Mouse (Mus musculus): ENCODE measurements around the gene Acrbp. TPM values are rescaled to one million over a fixed set of nuclear protein-coding genes. Genes with fewer than 3 reads are reported as not detected.

Acrbp gene
- polyA plus RNA-seq, 1 experiment from 2014 or later: 8.0 TPM

DNA sequence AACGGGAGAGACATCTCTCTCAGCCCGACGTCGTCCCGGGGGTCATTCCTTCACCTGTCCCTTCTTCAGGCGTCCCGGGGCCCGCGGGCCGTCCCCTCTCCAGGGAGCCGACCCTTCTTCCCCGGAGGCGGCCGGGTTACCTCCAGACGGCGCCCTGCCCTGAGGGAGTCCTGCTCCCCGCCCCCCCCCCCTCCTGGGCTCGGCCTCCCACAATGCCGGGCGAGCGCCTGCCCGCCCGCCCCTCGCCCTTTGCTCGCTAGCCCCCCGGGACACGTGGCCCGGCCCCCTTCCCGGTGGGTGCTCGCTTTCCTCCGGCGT, 46.7 kb downstream of the Acrbp start:
- DNase-seq (ENCODE audit: low spot score): no peak
- Histone ChIP-seq H3K27ac (peak overlapping the region; percentile 98), H3K27me3 (ENCODE audit: insufficient read depth, poor library complexity, severe bottlenecking) (no peaks in the 10 kb centered on the region), H3K4me1 (peaks cover 54% of the 10 kb centered on the region), H3K4me3 (peak overlapping the region; percentile 98), H3K36me3 (peaks cover 33% of the 10 kb centered on the region), H3K9me3 (no peaks in the 10 kb centered on the region)
- WGBS: under 1% methylated on average over 18 of the region's 32 CpGs

DNA sequence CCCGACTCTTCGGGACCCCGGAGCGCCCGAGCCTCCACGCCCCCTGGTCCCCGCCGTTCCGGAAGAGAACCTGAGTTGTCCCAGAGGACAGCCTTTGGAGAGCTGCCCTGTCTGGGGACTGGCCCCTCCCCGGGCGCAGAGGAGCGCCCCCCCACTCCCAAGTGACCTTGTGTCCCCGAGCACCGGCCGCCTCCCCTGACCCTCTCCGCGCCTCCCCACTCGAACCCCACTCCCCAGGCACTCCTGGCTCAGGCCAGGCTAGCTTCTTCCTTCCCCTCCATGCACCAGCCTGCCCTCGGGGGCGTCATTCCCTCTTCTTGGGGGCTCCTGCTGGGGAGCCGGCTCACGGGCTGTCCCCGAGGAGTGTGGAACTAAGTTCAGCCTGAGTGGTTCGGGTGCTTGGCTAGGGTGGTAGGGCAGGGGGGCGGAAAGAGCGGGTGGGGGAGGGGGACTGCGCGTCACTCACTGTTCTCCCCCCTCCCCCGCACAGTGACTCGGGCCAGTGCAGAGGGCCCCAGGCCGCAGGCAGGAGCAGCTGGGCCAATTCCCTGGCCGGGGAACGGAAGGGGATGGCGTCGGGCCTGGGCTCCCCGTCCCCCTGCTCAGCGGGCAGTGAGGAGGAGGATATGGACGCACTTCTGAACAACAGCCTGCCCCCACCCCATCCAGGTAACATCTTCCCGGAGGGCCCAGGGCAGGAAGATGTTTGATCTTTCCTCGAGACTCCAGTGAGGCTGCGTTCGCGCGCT, 47.3 kb downstream of the Acrbp start:
- Histone ChIP-seq H3K4me1 (peaks cover 59% of the 10 kb centered on the region), H3K36me3 (peaks cover 38% of the 10 kb centered on the region), H3K9me3 (no peaks in the 10 kb centered on the region), H3K27me3 (ENCODE audit: insufficient read depth, poor library complexity, severe bottlenecking) (no peaks in the 10 kb centered on the region), H3K4me3 (peak overlapping the region; percentile 98), H3K27ac (peak overlapping the region; percentile 98)
- under 1% methylated on average over 42 of the region's 44 CpGs for WGBS
- DNase-seq (ENCODE audit: low spot score): no peak

DNA sequence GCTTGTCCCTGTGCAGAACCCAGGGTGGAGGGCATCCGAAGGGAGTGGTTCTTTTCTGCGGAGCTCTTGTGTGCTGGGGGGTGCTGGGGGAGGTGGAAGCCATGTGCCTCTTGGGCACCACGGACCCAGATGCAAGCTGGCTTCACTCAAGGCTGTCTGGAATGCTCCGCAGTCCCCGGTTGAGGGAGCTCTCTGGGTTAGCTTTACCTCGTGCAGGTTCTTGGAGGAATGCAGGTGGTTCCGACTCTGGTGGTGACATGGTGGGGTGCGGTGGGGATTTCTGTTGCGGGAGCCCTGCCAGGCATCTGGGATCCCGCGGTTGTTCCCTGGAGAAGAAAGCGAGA, 47.8 kb downstream of the Acrbp start:
- 3% methylated on average over 12 of the region's 12 CpGs for WGBS
- no peak for DNase-seq (ENCODE audit: low spot score)
- H3K4me3 ChIP-seq: peak overlapping the region; percentile 98
- peaks cover 44% of the 10 kb centered on the region for H3K36me3 ChIP-seq
- peaks cover 60% of the 10 kb centered on the region for H3K4me1 ChIP-seq
- H3K27ac ChIP-seq: peak overlapping the region; percentile 98
- H3K27me3 ChIP-seq (ENCODE audit: insufficient read depth, poor library complexity, severe bottlenecking): no peaks in the 10 kb centered on the region
- no peaks in the 10 kb centered on the region for H3K9me3 ChIP-seq

DNA sequence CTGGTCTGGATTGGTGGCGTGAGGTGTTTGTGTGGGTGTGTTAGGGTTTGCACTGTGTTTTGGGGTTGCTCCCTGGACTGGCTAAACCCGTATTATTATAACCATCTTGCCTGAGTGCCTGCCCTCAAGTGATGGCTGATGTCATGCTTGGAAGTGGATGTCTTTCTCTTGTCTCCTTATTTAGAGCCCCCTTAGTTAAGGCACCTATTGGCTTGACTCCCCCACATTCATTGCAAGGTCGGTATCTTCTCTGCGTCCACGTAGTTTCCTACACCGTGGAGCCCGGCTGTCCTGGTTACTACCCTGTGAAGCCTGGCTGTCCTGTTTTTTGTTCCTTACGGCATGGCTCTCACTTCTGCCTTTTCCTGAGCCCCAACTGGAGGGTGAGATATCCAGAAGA, 48.5 kb downstream of the Acrbp start:
- peaks cover 50% of the 10 kb centered on the region for H3K36me3 ChIP-seq
- no peak for DNase-seq (ENCODE audit: low spot score)

DNA sequence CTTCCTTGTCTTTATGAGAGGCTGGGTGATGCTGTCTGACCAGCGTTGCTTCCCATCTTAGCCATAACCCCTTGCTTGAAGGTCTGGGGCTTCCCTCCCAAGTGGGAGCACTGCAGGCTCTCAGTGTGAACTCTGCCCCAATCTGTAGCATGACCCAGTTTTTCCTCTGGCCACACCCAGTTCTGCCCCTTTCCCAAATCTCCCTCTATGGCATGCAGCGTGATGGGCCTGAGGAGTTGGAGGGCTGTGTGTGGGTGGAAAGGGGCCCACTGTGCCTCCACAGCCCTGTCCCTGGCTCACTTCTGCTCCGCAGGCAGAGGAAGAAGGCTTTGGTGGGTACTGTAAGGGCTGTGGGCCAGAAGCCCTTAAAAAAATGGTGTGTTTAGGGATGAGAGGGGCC, 49.0 kb downstream of the Acrbp start:
- H3K4me1 ChIP-seq: peaks cover 60% of the 10 kb centered on the region
- H3K27ac ChIP-seq: peak overlapping the region; percentile 98
- DNase-seq (ENCODE audit: low spot score): no peak
- no peaks in the 10 kb centered on the region for H3K27me3 ChIP-seq (ENCODE audit: insufficient read depth, poor library complexity, severe bottlenecking)
- peak overlapping the region; percentile 98 for H3K4me3 ChIP-seq
- H3K36me3 ChIP-seq: peaks cover 54% of the 10 kb centered on the region
- 72% methylated on average over 3 of the region's 3 CpGs for WGBS
- H3K9me3 ChIP-seq: no peaks in the 10 kb centered on the region

More for the DNA sequence above, 48.5 kb downstream of the Acrbp start:
- Histone ChIP-seq H3K27ac (peak overlapping the region; percentile 98; the same call in 1 of the 2 replicates), H3K9me3 (no peaks in the 10 kb centered on the region), H3K4me3 (peak overlapping the region; percentile 98), H3K4me1 (peaks cover 60% of the 10 kb centered on the region), H3K27me3 (ENCODE audit: insufficient read depth, poor library complexity, severe bottlenecking) (no peaks in the 10 kb centered on the region)
- WGBS: 51% methylated on average over 8 of the region's 8 CpGs

DNA sequence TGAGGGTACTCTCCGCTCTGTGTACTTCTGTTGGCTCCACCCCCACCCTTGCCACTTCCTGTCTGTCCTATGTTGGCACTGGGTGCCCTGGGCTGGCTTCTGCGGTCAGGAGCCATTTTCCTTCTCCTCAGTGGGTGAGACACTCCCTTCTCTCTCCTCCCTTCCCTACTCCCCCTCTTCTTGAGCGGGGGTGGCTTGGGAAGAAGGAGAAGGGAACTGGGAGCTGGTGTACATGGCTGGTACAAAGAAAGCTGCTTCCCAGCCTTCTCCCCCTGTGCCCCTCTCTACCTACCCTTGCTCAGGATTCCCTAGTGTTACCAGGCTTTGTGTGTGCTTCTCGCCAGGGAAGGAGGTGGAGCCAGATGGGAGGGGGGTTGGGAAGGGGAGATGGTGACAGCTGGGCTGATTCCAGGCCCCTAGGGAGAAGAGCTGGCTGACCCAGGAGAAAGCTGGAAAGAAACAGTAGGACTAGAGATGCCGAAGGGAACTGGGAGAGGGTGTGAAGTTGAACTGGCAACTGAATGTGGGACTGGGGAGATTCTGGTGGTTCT, 50.0 kb downstream of the Acrbp start:
- DNase-seq (ENCODE audit: low spot score): peak; percentile 75
- no peaks in the 10 kb centered on the region for H3K27me3 ChIP-seq (ENCODE audit: insufficient read depth, poor library complexity, severe bottlenecking)
- peak overlapping the region; percentile 82 for H3K27ac ChIP-seq
- peaks cover 64% of the 10 kb centered on the region for H3K36me3 ChIP-seq
- WGBS: 35% methylated on average over 5 of the region's 5 CpGs
- peak overlapping the region; percentile 98 for H3K4me3 ChIP-seq
- H3K4me1 ChIP-seq: peaks cover 60% of the 10 kb centered on the region
- no peaks in the 10 kb centered on the region for H3K9me3 ChIP-seq

DNA sequence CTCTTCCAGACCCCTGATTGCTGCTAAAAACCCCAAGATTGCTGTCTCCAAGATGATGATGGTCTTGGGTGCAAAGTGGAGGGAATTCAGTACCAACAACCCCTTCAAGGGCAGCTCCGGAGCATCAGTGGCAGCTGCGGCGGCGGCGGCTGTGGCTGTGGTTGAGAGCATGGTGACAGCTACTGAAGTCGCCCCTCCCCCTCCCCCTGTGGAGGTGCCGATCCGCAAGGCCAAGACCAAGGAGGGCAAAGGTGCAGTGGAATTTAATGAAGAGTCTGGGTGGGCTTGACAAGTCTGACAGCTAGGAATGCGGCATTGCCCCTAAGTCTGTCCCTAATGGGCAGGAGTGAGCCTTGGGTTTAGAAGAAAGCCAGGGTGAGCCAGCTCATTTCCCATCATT, 52.0 kb downstream of the Acrbp start:
- Histone ChIP-seq H3K9me3 (no peaks in the 10 kb centered on the region), H3K36me3 (peaks cover 83% of the 10 kb centered on the region), H3K27ac (no peak overlapping the region), H3K27me3 (ENCODE audit: insufficient read depth, poor library complexity, severe bottlenecking) (no peaks in the 10 kb centered on the region), H3K4me1 (peaks cover 46% of the 10 kb centered on the region), H3K4me3 (no peak overlapping the region)
- WGBS: 66% methylated on average over 9 of the region's 9 CpGs
- DNase-seq (ENCODE audit: low spot score): no peak

DNA sequence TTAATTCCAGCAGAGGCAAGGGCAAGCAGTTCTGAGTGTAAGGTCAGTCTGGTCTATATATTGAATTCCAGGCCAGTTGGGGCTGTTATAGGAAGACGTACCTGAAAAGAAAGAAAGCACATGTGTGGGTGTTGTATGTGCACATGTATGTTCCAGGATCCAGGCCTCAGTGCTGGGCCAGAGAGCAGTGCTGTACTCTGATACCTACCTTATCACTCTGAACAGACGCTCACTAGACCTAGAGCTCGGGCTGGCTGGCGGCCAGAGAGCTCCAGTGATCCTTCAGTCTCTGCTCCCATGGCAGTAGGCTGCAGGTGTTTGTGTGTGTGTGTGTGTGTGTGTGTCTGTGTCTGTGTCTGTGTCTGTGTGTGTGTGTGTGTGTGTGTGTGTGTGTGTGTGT, 54.7 kb downstream of the Acrbp start:
- 75% methylated on average over 4 of the region's 4 CpGs for WGBS
- Histone ChIP-seq H3K27ac (no peak overlapping the region), H3K36me3 (peaks cover 98% of the 10 kb centered on the region)

DNA sequence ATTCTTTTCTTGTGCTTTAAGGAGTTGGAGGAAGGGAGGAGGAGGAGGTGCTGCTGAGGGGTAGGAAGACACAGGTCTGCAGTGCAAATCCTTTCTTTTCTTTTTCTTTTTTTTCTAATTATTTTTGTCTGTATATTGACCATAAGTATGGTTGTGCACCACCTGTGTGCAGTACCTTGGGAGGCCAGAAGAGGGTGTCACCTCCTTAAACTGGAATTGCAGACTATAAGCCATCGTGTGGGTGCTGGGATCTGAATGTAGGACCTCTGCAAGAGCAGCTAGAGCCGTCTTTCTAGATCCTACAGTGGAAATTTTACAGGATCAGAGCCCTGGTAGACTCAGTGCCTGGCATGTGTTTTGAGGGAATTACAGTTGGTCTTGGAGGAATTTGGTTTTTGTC, 58.2 kb downstream of the Acrbp start:
- Histone ChIP-seq H3K27ac (no peak overlapping the region), H3K4me3 (no peak overlapping the region), H3K9me3 (no peaks in the 10 kb centered on the region), H3K36me3 (peaks cover 98% of the 10 kb centered on the region), H3K4me1 (no peaks in the 10 kb centered on the region), H3K27me3 (ENCODE audit: insufficient read depth, poor library complexity, severe bottlenecking) (no peaks in the 10 kb centered on the region)
- 98% methylated on average over 2 of the region's 2 CpGs for WGBS
- no peak for DNase-seq (ENCODE audit: low spot score)

More for the DNA sequence above, 54.7 kb downstream of the Acrbp start:
- peak; percentile 89 for DNase-seq (ENCODE audit: low spot score)
- Histone ChIP-seq H3K4me3 (no peak overlapping the region), H3K4me1 (peaks cover 26% of the 10 kb centered on the region), H3K9me3 (no peaks in the 10 kb centered on the region), H3K27me3 (ENCODE audit: insufficient read depth, poor library complexity, severe bottlenecking) (no peaks in the 10 kb centered on the region)

DNA sequence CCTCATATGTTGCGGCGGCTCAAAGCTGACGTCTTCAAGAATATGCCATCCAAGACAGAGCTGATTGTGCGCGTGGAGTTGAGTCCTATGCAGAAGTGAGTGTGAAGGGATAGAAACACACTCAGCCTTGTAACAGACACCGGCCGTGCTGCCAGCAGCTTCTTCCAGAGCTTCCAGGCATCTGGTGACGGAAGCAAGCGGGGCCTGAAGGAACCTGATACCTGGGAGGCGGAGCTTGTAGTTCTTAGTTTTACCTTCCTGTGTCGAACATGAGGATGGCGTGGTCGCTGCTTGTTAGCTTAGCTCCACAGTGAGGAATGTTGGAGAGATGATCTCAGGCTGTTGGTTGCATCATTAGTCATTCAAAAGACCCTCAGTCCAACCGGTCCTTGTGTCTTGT, 59.9 kb downstream of the Acrbp start:
- H3K27me3 ChIP-seq (ENCODE audit: insufficient read depth, poor library complexity, severe bottlenecking): no peaks in the 10 kb centered on the region
- DNase-seq (ENCODE audit: low spot score): no peak
- 85% methylated on average over 14 of the region's 14 CpGs for WGBS
- H3K9me3 ChIP-seq: no peaks in the 10 kb centered on the region
- H3K27ac ChIP-seq: no peak overlapping the region
- no peaks in the 10 kb centered on the region for H3K4me1 ChIP-seq
- H3K4me3 ChIP-seq: no peak overlapping the region
- H3K36me3 ChIP-seq: peaks cover 100% of the 10 kb centered on the region

DNA sequence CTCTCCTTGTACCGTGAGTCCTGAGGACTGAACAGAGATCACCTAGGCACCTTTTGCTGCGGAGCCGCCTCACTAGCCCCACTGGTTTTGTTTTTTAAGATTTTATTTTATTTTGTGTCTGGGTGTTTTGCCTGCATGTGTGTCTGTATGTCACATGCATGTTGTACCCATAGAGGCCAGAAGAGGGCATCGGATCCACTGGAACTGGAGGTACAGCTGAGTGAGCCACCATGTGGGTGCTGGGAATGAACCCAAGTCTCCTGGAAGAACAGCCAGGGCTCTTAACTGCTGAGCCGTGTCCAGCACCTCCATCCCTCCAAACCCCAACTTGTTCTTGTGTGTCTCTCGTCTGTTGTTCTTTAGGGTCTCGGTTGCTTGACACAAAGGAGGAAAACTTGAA, 61.4 kb downstream of the Acrbp start:
- WGBS: 91% methylated on average over 7 of the region's 7 CpGs
- H3K36me3 ChIP-seq: peaks cover 100% of the 10 kb centered on the region
- H3K27me3 ChIP-seq (ENCODE audit: insufficient read depth, poor library complexity, severe bottlenecking): no peaks in the 10 kb centered on the region
- no peaks in the 10 kb centered on the region for H3K9me3 ChIP-seq
- H3K27ac ChIP-seq: no peak overlapping the region
- no peaks in the 10 kb centered on the region for H3K4me1 ChIP-seq
- H3K4me3 ChIP-seq: no peak overlapping the region
- DNase-seq (ENCODE audit: low spot score): no peak

DNA sequence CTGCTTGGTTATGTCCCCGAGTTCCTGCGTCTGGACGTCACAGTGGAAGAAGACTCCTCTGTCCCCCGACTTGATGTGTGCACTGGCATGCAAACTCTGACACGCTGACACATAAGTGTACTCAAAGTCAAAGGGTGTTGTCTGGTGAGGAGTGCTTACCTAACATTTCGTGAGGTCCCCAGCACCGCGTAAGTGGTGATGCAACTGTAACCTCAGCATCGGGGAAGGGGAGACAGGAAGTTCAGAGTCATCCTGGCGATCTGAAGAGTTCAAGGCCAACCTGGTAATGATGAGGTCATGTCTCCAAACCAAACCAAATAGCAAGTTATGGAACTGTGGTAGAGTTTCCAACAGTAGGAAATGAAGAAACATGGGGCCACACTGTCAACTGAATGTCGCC, 63.1 kb downstream of the Acrbp start:
- no peak overlapping the region for H3K4me3 ChIP-seq
- H3K4me1 ChIP-seq: no peaks in the 10 kb centered on the region
- 92% methylated on average over 11 of the region's 11 CpGs for WGBS
- no peak for DNase-seq (ENCODE audit: low spot score)
- no peaks in the 10 kb centered on the region for H3K9me3 ChIP-seq
- no peak overlapping the region for H3K27ac ChIP-seq
- H3K27me3 ChIP-seq (ENCODE audit: insufficient read depth, poor library complexity, severe bottlenecking): no peaks in the 10 kb centered on the region
- H3K36me3 ChIP-seq: peaks cover 100% of the 10 kb centered on the region
